Mouse (Mus musculus) embryonic facial prominence, embryonic 15.5 days (tissue): ENCODE data around the gene Lmna. TPM values are rescaled to one million over a fixed set of nuclear protein-coding genes. Genes with fewer than 3 reads are reported as not detected.
A peak's percentile ranks its signal among the peaks of the same experiment; 100 is the strongest.

Experiments
- ATAC-seq: fragments of 200-750 bp; cut with Nextera tagmentation; 2 replicates; pipeline ENCODE4 v1.8.0; 2017; ENCODE audit warnings: low read depth, moderate TSS enrichment; ENCODE audit not compliant: insufficient number of reproducible peaks, low FRiP score, low TSS enrichment
- H3K27ac ChIP-seq: fragments of 300-500 bp; sonication (generic); replicated peaks from 2 replicates; pipeline ENCODE4 v1.5.1; 2015; ENCODE audit warnings: mild to moderate bottlenecking, inconsistent platforms
- H3K27me3 ChIP-seq: fragments of 300-500 bp; sonication (generic); 2 replicates; pipeline ENCODE4 v1.6.1; 2015; ENCODE audit warnings: inconsistent platforms
- H3K36me3 ChIP-seq: fragments of 300-500 bp; sonication (generic); 2 replicates; pipeline ENCODE4 v1.6.1; 2015; ENCODE audit warnings: mild to moderate bottlenecking, inconsistent platforms
- H3K4me1 ChIP-seq: fragments of 300-500 bp; sonication (generic); 2 replicates; pipeline ENCODE4 v1.6.1; 2015; ENCODE audit warnings: inconsistent platforms
- H3K4me2 ChIP-seq: fragments of 300-500 bp; sonication (generic); replicated peaks from 2 replicates; pipeline ENCODE4 v1.6.1; 2015; ENCODE audit warnings: mild to moderate bottlenecking, inconsistent platforms
- H3K4me3 ChIP-seq: fragments of 300-500 bp; sonication (generic); replicated peaks from 2 replicates; pipeline ENCODE4 v1.5.1; 2015; ENCODE audit warnings: mild to moderate bottlenecking, inconsistent platforms
- H3K9ac ChIP-seq: fragments of 300-500 bp; sonication (generic); 2 replicates; pipeline ENCODE4 v1.6.1; 2015; ENCODE audit warnings: inconsistent platforms
- H3K9me3 ChIP-seq: fragments of 300-500 bp; sonication (generic); replicated peaks from 2 replicates; pipeline ENCODE4 v1.6.1; 2016; ENCODE audit warnings: inconsistent platforms
- WGBS: fragments of 180-500 bp; shearing (Covaris S2); methylation state at CpG from one replicate; pipeline ENCODE4 v1.1.7; 2015; 5-methylcytosine and 5-hydroxymethylcytosine counted together
- polyA plus RNA-seq: library from polyadenylated mRNA; unstranded; fragments of >200 nt; fragmentation: Nextera tagmentation; extraction: Ambion mirVana; gene quantifications from 2 replicates; pipeline ENCODE4 v1.2.1, GENCODE M21; 2015

The Lmna gene
- polyA plus RNA-seq, 1 experiment from 2014 or later = 625 TPM

- Histone ChIP-seq H3K4me1 (peaks cover 35% of the 10 kb centered on the region), H3K9ac (no peak overlapping the region), H3K27me3 (no peaks in the 10 kb centered on the region), H3K36me3 (no peaks in the 10 kb centered on the region), H3K27ac (no peak overlapping the region), H3K4me2 (no peak overlapping the region), H3K4me3 (no peak overlapping the region), H3K9me3 (no peaks in the 10 kb centered on the region)
- WGBS = 87% methylated on average over 6 of the region's 6 CpGs
- ATAC-seq = no peak
Measured at GRCm38 (mm10) chr3:88452716-88453115, 57.0 kb downstream of the Lmna start.

DNA sequence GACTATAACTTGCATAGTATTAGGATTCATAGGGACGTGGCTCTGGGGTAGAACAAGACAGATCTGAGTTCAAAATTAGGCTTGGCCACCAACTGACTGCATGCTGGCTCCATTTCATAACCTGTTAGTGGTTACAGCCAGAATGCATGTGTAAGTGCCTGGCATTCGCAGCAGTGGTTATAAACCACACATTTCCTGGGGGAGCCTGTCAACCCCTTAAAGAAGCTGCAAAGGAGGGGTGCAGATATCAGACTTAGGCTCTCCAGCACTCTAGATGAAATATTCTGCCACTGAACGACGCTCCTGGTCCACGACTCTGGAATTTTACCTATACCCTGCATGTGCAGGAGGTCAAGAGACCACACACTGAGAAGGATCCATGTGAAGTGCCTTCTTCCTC lies 57.5 kb downstream of the Lmna start:
- Histone ChIP-seq H3K36me3 (no peaks in the 10 kb centered on the region), H3K27ac (no peak overlapping the region), H3K4me3 (no peak overlapping the region), H3K9me3 (no peaks in the 10 kb centered on the region), H3K27me3 (no peaks in the 10 kb centered on the region), H3K4me1 (peaks cover 32% of the 10 kb centered on the region), H3K4me2 (no peak overlapping the region), H3K9ac (no peak overlapping the region)
- ATAC-seq = no peak
- 65% methylated on average over 5 of the region's 5 CpGs for WGBS

DNA sequence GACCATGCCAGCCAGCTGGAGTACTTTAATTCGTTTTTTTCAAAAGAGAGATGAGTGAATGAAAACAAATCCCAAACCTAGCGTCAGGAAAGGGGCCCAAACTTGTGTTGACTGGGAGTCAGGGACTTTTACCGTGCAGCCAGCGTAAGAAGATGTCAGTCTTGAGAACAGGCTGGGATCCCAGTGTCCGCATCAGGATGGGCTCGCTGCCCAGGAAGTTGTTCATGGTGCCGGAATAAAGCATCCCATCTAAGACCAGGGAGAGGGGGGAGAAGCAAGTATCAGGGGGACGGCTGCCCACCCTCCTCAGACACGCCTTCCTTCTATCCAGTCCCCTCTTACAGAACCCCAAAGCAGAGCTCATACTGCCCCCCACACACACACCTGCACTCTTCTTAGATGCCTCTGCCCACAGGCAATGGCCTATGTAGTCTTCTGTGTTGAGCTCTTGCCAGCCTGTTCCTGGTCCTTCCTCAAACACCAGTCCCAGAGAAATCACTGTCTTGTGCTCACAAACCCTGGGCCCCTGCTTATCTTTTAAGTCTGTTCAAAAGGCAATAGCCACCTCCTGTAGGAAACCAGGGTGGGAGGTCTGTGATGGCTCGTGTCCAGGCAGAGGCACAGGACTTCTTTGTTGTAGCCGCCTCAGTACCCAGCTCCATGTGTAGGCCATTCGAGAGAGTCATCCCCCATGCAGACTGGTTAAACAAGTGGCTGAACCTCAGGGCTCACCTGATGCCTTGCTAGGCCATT lies 59.2 kb downstream of the Lmna start:
- Histone ChIP-seq H3K9me3 (no peaks in the 10 kb centered on the region), H3K4me2 (no peak overlapping the region), H3K4me1 (peaks cover 21% of the 10 kb centered on the region), H3K36me3 (no peaks in the 10 kb centered on the region), H3K27ac (no peak overlapping the region), H3K9ac (no peak overlapping the region), H3K4me3 (no peak overlapping the region), H3K27me3 (no peaks in the 10 kb centered on the region)
- WGBS = 79% methylated on average over 12 of the region's 12 CpGs
- no peak for ATAC-seq

- 0 out of 2 replicates have a peak overlapping the region, but pooled peaks have one; percentile 1 for H3K27ac ChIP-seq
- H3K27me3 ChIP-seq = no peaks in the 10 kb centered on the region
- H3K4me2 ChIP-seq = peak overlapping the region; percentile 47
- WGBS = 12% methylated on average over 21 of the region's 21 CpGs
- peak; percentile 61 for ATAC-seq
- H3K9ac ChIP-seq = no peak overlapping the region
- no peaks in the 10 kb centered on the region for H3K9me3 ChIP-seq
- peak overlapping the region; percentile 34 for H3K4me3 ChIP-seq
- no peaks in the 10 kb centered on the region for H3K36me3 ChIP-seq
- peaks cover 11% of the 10 kb centered on the region; the same call in 1 of the 2 replicates for H3K4me1 ChIP-seq
Measured at GRCm38 (mm10) chr3:88449395-88450023, 60.2 kb downstream of the Lmna start.

DNA sequence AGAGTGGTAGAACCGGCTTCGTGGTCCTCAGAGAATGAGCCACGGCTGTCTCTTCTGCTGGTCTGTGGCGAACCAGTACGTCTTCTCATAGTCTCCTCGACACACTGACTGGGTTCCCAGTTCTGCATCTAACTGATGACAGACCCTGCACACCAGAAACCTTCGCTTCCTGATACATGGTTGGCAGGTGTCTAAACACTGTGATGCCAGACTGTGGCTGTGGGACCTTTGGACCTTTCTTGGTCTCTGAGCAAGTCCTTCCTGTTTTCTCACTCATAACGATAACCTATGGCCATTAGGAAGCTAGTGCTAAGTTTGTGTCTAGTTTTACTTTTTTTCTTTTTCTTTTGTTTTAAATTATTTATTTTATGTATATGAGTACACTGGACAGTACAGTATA lies 61.3 kb downstream of the Lmna start:
- no peaks in the 10 kb centered on the region for H3K36me3 ChIP-seq
- no peak for ATAC-seq
- H3K4me2 ChIP-seq = no peak overlapping the region
- H3K27me3 ChIP-seq = no peaks in the 10 kb centered on the region
- no peak overlapping the region for H3K9ac ChIP-seq
- no peak overlapping the region for H3K27ac ChIP-seq
- H3K4me3 ChIP-seq = no peak overlapping the region
- 77% methylated on average over 8 of the region's 8 CpGs for WGBS
- H3K9me3 ChIP-seq = no peaks in the 10 kb centered on the region
- peaks cover 6% of the 10 kb centered on the region; the same call in 1 of the 2 replicates for H3K4me1 ChIP-seq

DNA sequence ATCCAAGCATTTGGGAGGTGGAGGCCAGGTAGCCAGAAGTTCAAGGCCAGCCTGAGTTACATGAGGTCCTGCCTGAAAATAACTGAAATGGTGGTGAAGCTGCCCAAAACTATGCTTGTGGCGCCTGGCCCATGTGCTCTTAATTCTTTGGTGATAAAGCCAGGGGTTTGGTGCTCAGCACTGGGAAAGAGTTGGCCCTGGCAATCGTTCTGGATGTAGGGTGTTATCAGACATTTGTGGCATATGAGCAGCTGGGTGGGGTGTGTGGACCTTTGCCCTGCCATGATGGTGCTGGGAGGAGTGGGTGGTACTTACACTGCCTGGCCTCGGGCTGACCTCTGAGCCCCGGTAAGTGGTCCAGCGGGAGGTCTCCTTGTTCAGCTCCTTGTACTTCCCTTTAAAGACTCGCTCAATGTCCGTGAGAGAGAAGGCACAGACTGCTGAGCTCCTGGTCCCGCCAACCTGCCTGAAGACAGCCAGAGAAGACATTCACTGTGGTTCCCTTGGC lies 62.0 kb downstream of the Lmna start:
- Histone ChIP-seq H3K9ac (no peak overlapping the region), H3K27ac (no peak overlapping the region), H3K4me1 (peaks cover 6% of the 10 kb centered on the region; the same call in 1 of the 2 replicates)

GRCm38 (mm10) chr3:88446471-88447123 lies 63.2 kb downstream of the Lmna start:
- Histone ChIP-seq H3K27me3 (no peaks in the 10 kb centered on the region), H3K36me3 (no peaks in the 10 kb centered on the region), H3K4me3 (no peak overlapping the region), H3K9me3 (no peaks in the 10 kb centered on the region), H3K4me2 (no peak overlapping the region), H3K9ac (no peak overlapping the region), H3K27ac (no peak overlapping the region), H3K4me1 (peaks cover 6% of the 10 kb centered on the region; the same call in 1 of the 2 replicates)
- ATAC-seq = no peak
- WGBS = 75% methylated on average over 8 of the region's 8 CpGs

More for the DNA sequence above, 62.0 kb downstream of the Lmna start:
- WGBS = 61% methylated on average over 8 of the region's 8 CpGs
- no peaks in the 10 kb centered on the region for H3K9me3 ChIP-seq
- no peak overlapping the region for H3K4me2 ChIP-seq
- H3K4me3 ChIP-seq = no peak overlapping the region
- no peaks in the 10 kb centered on the region for H3K36me3 ChIP-seq
- no peak for ATAC-seq
- no peaks in the 10 kb centered on the region for H3K27me3 ChIP-seq

DNA sequence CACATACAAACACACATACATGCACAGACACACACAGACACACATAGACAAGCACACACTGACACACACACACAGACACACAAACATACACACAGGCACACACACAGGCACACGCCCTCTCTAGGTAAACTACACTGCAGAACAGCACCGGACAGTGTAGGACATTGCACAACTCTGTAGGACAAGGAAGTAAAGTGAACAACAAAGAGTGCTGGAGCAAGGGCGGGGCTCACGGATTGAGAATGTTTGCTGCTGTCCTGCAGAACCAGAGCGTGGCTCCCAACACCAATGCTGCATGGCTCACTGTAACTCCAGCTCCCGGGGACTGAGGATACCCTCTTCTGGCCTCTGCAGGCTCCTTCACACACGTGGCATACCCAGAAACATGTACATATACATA lies 66.9 kb downstream of the Lmna start:
- Histone ChIP-seq H3K9ac (no peak overlapping the region), H3K4me2 (no peak overlapping the region), H3K9me3 (no peaks in the 10 kb centered on the region), H3K36me3 (no peaks in the 10 kb centered on the region), H3K4me3 (no peak overlapping the region), H3K4me1 (peaks cover 10% of the 10 kb centered on the region; the same call in 1 of the 2 replicates), H3K27me3 (no peaks in the 10 kb centered on the region), H3K27ac (no peak overlapping the region)
- 65% methylated on average over 7 of the region's 7 CpGs for WGBS
- ATAC-seq = peak; percentile 8; the same call in 1 of the 2 replicates

DNA sequence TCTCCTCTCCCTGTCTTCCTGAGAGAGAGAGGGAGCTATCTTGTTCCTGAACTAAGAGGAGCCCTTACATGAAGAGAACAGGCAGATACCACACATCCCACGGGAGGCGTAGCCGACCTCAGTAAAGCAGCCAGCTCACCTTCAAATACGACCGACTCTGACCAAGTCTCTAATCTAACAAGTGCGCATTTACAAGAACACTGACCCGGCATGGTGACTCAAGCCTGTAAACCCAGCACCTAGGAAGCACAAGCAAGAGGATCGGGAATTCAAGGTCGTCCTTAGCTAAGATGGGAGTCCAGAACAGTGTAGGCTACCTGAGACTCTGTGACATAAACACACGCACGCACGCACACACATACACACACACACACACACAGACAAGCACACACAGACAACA lies 67.3 kb downstream of the Lmna start:
- Histone ChIP-seq H3K27ac (no peak overlapping the region), H3K4me3 (no peak overlapping the region), H3K9me3 (no peaks in the 10 kb centered on the region), H3K36me3 (no peaks in the 10 kb centered on the region), H3K4me1 (peaks cover 10% of the 10 kb centered on the region; the same call in 1 of the 2 replicates), H3K4me2 (no peak overlapping the region), H3K9ac (no peak overlapping the region), H3K27me3 (no peaks in the 10 kb centered on the region)
- 0 out of 2 replicates have a peak, but pooled peaks have one; percentile 4 for ATAC-seq
- 80% methylated on average over 12 of the region's 12 CpGs for WGBS

- no peak for ATAC-seq
- Histone ChIP-seq H3K27me3 (no peaks in the 10 kb centered on the region), H3K27ac (no peak overlapping the region), H3K4me2 (peak overlapping the region; percentile 31), H3K36me3 (no peaks in the 10 kb centered on the region), H3K9me3 (no peaks in the 10 kb centered on the region), H3K4me1 (peaks cover 20% of the 10 kb centered on the region; the same call in 1 of the 2 replicates), H3K9ac (no peak overlapping the region), H3K4me3 (no peak overlapping the region)
- 22% methylated on average over 27 of the region's 27 CpGs for WGBS
Measured at GRCm38 (mm10) chr3:88440500-88441381, 69.0 kb downstream of the Lmna start.
